Mouse (Mus musculus) monocyte, adult 59 days (primary cell): ENCODE data around the gene Zfp410. TPM values are rescaled to one million over a fixed set of nuclear protein-coding genes. Genes with fewer than 3 reads are reported as not detected.

Source experiments
- total RNA-seq, 2 experiments: library from RNA; stranded (reverse); gene quantifications; one replicate each; pipeline ENCODE4 v1.2.4; 2023

Gene Zfp410
- total RNA-seq, result 10 to 100 TPM; 30.7 to 34.7 TPM

GRCm38 (mm10) chr12:84316721-84317621 is at the start of gene Zfp410:
Gene Zfp410, plus strand, starts transcription at chr12:84316852.

GRCm38 (mm10) chr12:84284885-84285592 is 31.6 kb upstream of the Zfp410 start, which contains the start of gene Ptgr2:
Gene Ptgr2, plus strand, starts transcription at chr12:84285232.

DNA sequence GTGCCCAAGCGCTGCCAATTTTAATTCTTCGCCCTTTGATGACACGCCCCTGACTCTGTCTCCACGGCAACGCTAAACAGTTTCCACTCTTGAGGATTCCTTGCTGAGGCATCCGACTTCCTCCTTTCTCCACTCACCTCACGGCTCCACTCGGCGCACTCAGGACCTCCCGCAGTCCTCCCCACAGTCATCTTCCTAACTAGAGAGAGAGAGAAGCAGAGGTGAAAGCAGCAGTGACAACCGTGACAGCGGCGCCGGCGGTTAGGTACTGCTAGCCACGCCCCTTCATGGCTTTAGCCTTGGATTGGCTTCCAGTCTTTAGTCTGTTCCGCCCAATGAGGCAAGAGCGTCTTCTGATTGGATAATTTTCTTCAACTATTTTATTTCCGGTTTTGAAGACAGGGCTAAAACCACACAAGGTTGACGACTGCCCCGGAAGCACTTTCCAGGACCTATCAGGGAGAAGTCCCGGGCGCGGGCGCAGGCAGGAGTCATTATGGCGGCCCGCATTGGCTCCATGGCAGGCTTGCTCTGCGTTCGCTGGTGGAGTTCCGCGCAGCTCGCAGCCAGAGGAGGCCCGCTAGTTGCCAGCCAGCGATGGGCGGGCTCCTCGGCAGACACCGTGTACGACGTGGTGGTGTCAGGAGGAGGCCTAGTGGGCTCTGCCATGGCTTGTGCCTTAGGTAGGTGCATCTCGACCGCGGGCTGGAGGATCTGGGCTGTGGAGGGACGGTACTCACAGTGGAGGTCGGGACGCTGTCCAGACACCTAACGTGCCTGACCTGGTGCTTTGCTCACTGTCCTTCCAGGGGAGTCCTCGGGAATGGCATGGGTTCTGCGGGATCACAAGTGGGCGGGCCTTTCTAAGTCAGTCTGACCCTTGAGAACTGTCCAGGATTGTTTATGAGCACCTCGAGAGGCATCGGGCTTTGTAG is 45.2 kb downstream of the Zfp410 start, which contains the start of the genes Coq6 and Fam161b:
TSS of gene Coq6 (plus strand) at position 103 of the 935 bp plus-strand sequence.
TSS of gene Fam161b (minus strand) at position 279 of the 935 bp plus-strand sequence.

Other genes starting within 250 kb of the Zfp410 start
- not detected for gene Acot5, start 247.5 kb upstream of the Zfp410 start, total RNA-seq
- gene Acot6, start 216.2 kb upstream of the Zfp410 start, total RNA-seq, result under 1 TPM; 0.24 to 0.64 TPM
- under 1 TPM; 0.52 to 0.73 TPM for gene Dnal1, start 202.5 kb upstream of the Zfp410 start, total RNA-seq
- gene Pnma1, start 168.4 kb upstream of the Zfp410 start, total RNA-seq, result 1 to 10 TPM; 3.1 to 4.0 TPM
- 100 to 1,000 TPM in 1 of 2 experiments, 10 to 100 TPM in 1; 93.3 to 105 TPM for gene Elmsan1, start 98.0 kb upstream of the Zfp410 start, total RNA-seq
- gene Ptgr2, start 31.6 kb upstream of the Zfp410 start, total RNA-seq, result 10 to 100 TPM; 18.1 to 18.3 TPM
- gene Coq6, start 44.8 kb downstream of the Zfp410 start, total RNA-seq, result 1 to 10 TPM; 9.4 TPM
- gene Fam161b, start 45.0 kb downstream of the Zfp410 start, total RNA-seq, result 1 to 10 TPM in 1 of 2 experiments, under 1 TPM in 1; 0.49 to 1.1 TPM
- 1 to 10 TPM; 5.5 to 5.7 TPM for gene Entpd5, start 92.2 kb downstream of the Zfp410 start, total RNA-seq
- under 1 TPM in 1 of 2 experiments, not detected in 1; 0.26 TPM for gene Bbof1, start 92.2 kb downstream of the Zfp410 start, total RNA-seq
- 10 to 100 TPM; 27.7 to 29.6 TPM for gene Rnf113a2, start 100.3 kb downstream of the Zfp410 start, total RNA-seq
- gene Aldh6a1, start 134.2 kb downstream of the Zfp410 start, total RNA-seq, result 1 to 10 TPM; 6.7 TPM
- gene Lin52, start 134.6 kb downstream of the Zfp410 start, total RNA-seq, result 10 to 100 TPM in 1 of 2 experiments, 1 to 10 TPM in 1; 8.3 to 10.5 TPM